Mouse (Mus musculus): Measurements from ENCODE around the gene Tigar. TPM values are rescaled to one million over a fixed set of nuclear protein-coding genes. Genes with fewer than 3 reads are reported as not detected.
A peak's percentile ranks its signal among the peaks of the same experiment; 100 is the strongest.

The Tigar gene
- polyA plus RNA-seq, 1 experiment from 2014 or later = 4.8 TPM

- H3K9me3 ChIP-seq (ENCODE audit: control insufficient read depth) = no peaks in the 10 kb centered on the region
- H3K4me1 ChIP-seq (replicated peaks; ENCODE audit: control insufficient read depth, insufficient read depth, low read length) = 0 out of 2 replicates have a peak, but pooled peaks cover under 1% of the 10 kb centered on the region
- 78% methylated on average over 23 of the region's 23 CpGs for WGBS
- H3K27ac ChIP-seq (ENCODE audit: low read depth, low read length) = no peak overlapping the region
- no peak for TF ChIP-seq CTCF (IDR thresholded peaks at IDR 0.05; ENCODE audit: low read depth)
- H3K27me3 ChIP-seq (replicated peaks; ENCODE audit: control insufficient read depth, insufficient read depth, low read length) = no peaks in the 10 kb centered on the region
- H3K4me2 ChIP-seq (replicated peaks; ENCODE audit: low read depth) = no peak overlapping the region
- no peaks in the 10 kb centered on the region for H3K36me3 ChIP-seq (ENCODE audit: control insufficient read depth, insufficient read depth)
- no peak overlapping the region for H3K4me3 ChIP-seq (ENCODE audit: low read depth, low read length)
- ATAC-seq = no peak
- no peak overlapping the region for H3K9ac ChIP-seq (ENCODE audit: low read depth, low read length)
Measured at GRCm38 (mm10) chr6:127114753-127115456, 5.5 kb upstream of the Tigar start.

DNA sequence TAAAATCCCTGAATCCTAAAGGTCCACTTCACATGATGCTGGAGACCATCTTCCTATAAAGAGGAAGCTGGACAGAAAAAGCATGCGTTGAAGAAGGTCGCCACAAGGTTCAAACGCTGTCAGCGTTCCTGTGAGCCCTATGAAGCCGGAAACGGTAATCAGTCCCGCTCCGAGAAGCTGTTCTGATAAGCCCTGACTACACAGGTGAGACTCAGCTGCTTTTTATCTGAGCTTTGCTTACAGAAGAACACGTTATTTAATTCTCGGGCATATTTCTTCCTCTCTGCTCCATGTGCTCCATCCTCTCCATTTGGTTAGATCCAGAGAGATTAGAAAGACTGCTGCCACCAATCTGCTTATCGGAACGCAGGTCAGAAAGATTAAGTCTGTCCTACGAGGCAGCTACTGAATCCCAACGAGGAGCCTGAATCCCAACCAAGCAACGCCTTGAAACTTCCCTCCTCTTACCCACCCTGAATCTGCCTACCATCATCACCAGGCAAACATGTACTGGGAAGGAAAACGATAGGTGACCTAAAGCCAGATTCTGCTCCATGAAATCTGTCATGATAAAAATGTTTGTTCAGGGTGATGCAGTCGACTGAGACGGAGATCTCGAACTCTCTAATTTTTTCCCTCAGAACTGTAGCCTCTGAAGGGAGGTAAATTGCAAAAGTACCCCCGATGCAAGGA is 843 bp downstream of the Tigar start:
- ATAC-seq = no peak
- Histone ChIP-seq H3K36me3 (ENCODE audit: control insufficient read depth, insufficient read depth) (no peaks in the 10 kb centered on the region), H3K4me1 (replicated peaks; ENCODE audit: control insufficient read depth, insufficient read depth, low read length) (peaks cover 3% of the 10 kb centered on the region; the same call in 1 of the 2 replicates), H3K27me3 (replicated peaks; ENCODE audit: control insufficient read depth, insufficient read depth, low read length) (no peaks in the 10 kb centered on the region), H3K27ac (ENCODE audit: low read depth, low read length) (peak overlapping the region; percentile 15; the same call in 1 of the 2 replicates), H3K9ac (ENCODE audit: low read depth, low read length) (peak overlapping the region; percentile 41), H3K4me2 (replicated peaks; ENCODE audit: low read depth) (peak overlapping the region; percentile 74), H3K4me3 (ENCODE audit: low read depth, low read length) (peak overlapping the region; percentile 47), H3K9me3 (ENCODE audit: control insufficient read depth) (no peaks in the 10 kb centered on the region)
- no peak for TF ChIP-seq CTCF (IDR thresholded peaks at IDR 0.05; ENCODE audit: low read depth)
- WGBS = 18% methylated on average over 20 of the region's 20 CpGs

DNA sequence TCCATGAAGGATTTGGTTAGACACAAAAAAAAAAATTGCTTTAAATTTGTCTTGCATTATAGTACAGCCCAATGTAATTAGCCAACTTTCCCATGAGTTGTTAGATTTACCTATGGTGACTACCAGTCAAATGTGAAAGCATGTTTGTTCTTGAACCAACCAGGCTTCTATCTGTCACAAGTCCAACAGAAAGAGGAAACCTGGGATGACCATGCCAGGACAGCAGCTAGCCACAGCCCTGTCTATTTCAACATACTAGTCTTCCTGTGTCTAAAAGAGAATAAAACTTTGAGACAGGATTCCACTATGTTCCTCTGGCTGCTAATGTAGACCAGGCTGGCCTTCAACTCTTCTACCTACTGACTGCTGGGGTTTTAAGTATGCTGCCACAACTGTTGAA is 1.9 kb downstream of the Tigar start:
- Histone ChIP-seq H3K36me3 (ENCODE audit: control insufficient read depth, insufficient read depth) (no peaks in the 10 kb centered on the region), H3K9ac (ENCODE audit: low read depth, low read length) (no peak overlapping the region), H3K4me2 (replicated peaks; ENCODE audit: low read depth) (no peak overlapping the region), H3K4me1 (replicated peaks; ENCODE audit: control insufficient read depth, insufficient read depth, low read length) (peaks cover 3% of the 10 kb centered on the region; the same call in 1 of the 2 replicates), H3K9me3 (ENCODE audit: control insufficient read depth) (no peaks in the 10 kb centered on the region), H3K27me3 (replicated peaks; ENCODE audit: control insufficient read depth, insufficient read depth, low read length) (no peaks in the 10 kb centered on the region), H3K4me3 (ENCODE audit: low read depth, low read length) (no peak overlapping the region), H3K27ac (ENCODE audit: low read depth, low read length) (no peak overlapping the region)
- no peak for TF ChIP-seq CTCF (IDR thresholded peaks at IDR 0.05; ENCODE audit: low read depth)
- ATAC-seq = no peak

DNA sequence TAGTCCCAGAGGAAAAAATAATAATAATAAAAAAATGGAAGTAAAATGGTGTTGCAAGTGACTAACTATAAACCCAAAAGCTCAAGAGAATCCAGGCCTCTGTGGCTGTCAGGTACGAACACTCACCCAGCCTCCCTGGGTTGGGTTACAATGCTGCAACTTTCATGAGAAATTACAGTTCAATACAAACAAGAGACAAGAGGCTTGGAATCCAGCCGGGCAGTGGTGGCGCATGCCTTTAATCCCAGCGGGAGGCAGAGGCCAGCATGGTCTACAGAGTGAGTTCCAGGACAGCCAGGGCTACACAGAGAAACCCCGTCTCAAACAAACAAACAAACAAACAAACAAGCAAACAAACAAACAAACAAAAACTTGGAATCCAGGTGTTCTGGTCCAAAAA is 2.6 kb downstream of the Tigar start:
- Histone ChIP-seq H3K9me3 (ENCODE audit: control insufficient read depth) (no peaks in the 10 kb centered on the region), H3K9ac (ENCODE audit: low read depth, low read length) (no peak overlapping the region), H3K27ac (ENCODE audit: low read depth, low read length) (no peak overlapping the region), H3K4me3 (ENCODE audit: low read depth, low read length) (no peak overlapping the region), H3K4me1 (replicated peaks; ENCODE audit: control insufficient read depth, insufficient read depth, low read length) (peaks cover 3% of the 10 kb centered on the region; the same call in 1 of the 2 replicates), H3K4me2 (replicated peaks; ENCODE audit: low read depth) (no peak overlapping the region), H3K27me3 (replicated peaks; ENCODE audit: control insufficient read depth, insufficient read depth, low read length) (no peaks in the 10 kb centered on the region), H3K36me3 (ENCODE audit: control insufficient read depth, insufficient read depth) (no peaks in the 10 kb centered on the region)
- TF ChIP-seq CTCF (IDR thresholded peaks at IDR 0.05; ENCODE audit: low read depth) = no peak
- 66% methylated on average over 5 of the region's 5 CpGs for WGBS
- ATAC-seq = no peak

GRCm38 (mm10) chr6:127106189-127106588 is 3.2 kb downstream of the Tigar start:
- H3K4me3 ChIP-seq (ENCODE audit: low read depth, low read length) = no peak overlapping the region
- no peak overlapping the region for H3K9ac ChIP-seq (ENCODE audit: low read depth, low read length)
- peaks cover 3% of the 10 kb centered on the region; the same call in 1 of the 2 replicates for H3K4me1 ChIP-seq (replicated peaks; ENCODE audit: control insufficient read depth, insufficient read depth, low read length)
- 73% methylated on average over 5 of the region's 5 CpGs for WGBS
- H3K27me3 ChIP-seq (replicated peaks; ENCODE audit: control insufficient read depth, insufficient read depth, low read length) = no peaks in the 10 kb centered on the region
- ATAC-seq = no peak
- no peak for TF ChIP-seq CTCF (IDR thresholded peaks at IDR 0.05; ENCODE audit: low read depth)
- no peaks in the 10 kb centered on the region for H3K9me3 ChIP-seq (ENCODE audit: control insufficient read depth)
- no peak overlapping the region for H3K27ac ChIP-seq (ENCODE audit: low read depth, low read length)
- no peak overlapping the region for H3K4me2 ChIP-seq (replicated peaks; ENCODE audit: low read depth)
- H3K36me3 ChIP-seq (ENCODE audit: control insufficient read depth, insufficient read depth) = no peaks in the 10 kb centered on the region

GRCm38 (mm10) chr6:127105107-127105506 is 4.2 kb downstream of the Tigar start:
- 72% methylated on average over 6 of the region's 6 CpGs for WGBS
- Histone ChIP-seq H3K27me3 (replicated peaks; ENCODE audit: control insufficient read depth, insufficient read depth, low read length) (no peaks in the 10 kb centered on the region), H3K4me2 (replicated peaks; ENCODE audit: low read depth) (no peak overlapping the region), H3K9me3 (ENCODE audit: control insufficient read depth) (no peaks in the 10 kb centered on the region), H3K4me3 (ENCODE audit: low read depth, low read length) (no peak overlapping the region), H3K36me3 (ENCODE audit: control insufficient read depth, insufficient read depth) (peaks cover 9% of the 10 kb centered on the region; the same call in 1 of the 2 replicates), H3K4me1 (replicated peaks; ENCODE audit: control insufficient read depth, insufficient read depth, low read length) (peaks cover 3% of the 10 kb centered on the region; the same call in 1 of the 2 replicates), H3K9ac (ENCODE audit: low read depth, low read length) (no peak overlapping the region), H3K27ac (ENCODE audit: low read depth, low read length) (no peak overlapping the region)
- peak; percentile 69 for TF ChIP-seq CTCF (IDR thresholded peaks at IDR 0.05; ENCODE audit: low read depth)
- ATAC-seq = no peak
